Mouse (Mus musculus) lung, postnatal 0 days (tissue): ENCODE measurements around the gene Zfp512b.

Experiments used
- CTCF ChIP-seq: IDR thresholded peaks from 2 replicates; pipeline ENCODE4 v1.5.1; 2016; ENCODE audit warnings: antibody characterized with exemption, mild to moderate bottlenecking
- EP300 ChIP-seq: IDR thresholded peaks from 2 replicates; pipeline ENCODE4 v1.6.1; 2016; ENCODE audit warnings: antibody characterized with exemption, mild to moderate bottlenecking, control low read depth

- no peak for TF ChIP-seq EP300
- TF ChIP-seq CTCF = no peak
Observed at GRCm38 (mm10) chr2:181591528-181592085, 996 bp downstream of the Zfp512b start, which contains the start of gene Prpf6.
